Mouse (Mus musculus) liver, embryonic 11.5 days (tissue): ENCODE results near the gene Pirb. TPM values are rescaled to one million over a fixed set of nuclear protein-coding genes. Genes with fewer than 3 reads are reported as not detected.
"Not testable (repeated sequence)": the region's sequence is repeated elsewhere in the genome, so short reads cannot be mapped to it uniquely, and the experiment has no call there.

ENCODE experiments used
- ATAC-seq: fragments of 200-750 bp; cut with Nextera tagmentation; replicated peaks from 2 replicates; pipeline ENCODE4 v1.8.0; 2017; ENCODE audit warnings: moderate number of reproducible peaks, mild to moderate bottlenecking, moderate TSS enrichment, moderate library complexity; ENCODE audit not compliant: low FRiP score
- DNase-seq: peaks from one replicate; pipeline ENCODE4 v3.0.0-alpha.2; 2017; ENCODE audit warnings: low spot score
- H3K27ac ChIP-seq: fragments of 300-500 bp; sonication (generic); 2 replicates; pipeline ENCODE4 v1.5.1; 2014; ENCODE audit warnings: mild to moderate bottlenecking, low read depth, low read length, control low read depth
- H3K27me3 ChIP-seq: fragments of 300-500 bp; sonication (generic); replicated peaks from 2 replicates; pipeline ENCODE4 v1.6.1; 2014; ENCODE audit warnings: low read length, mixed read lengths; ENCODE audit not compliant: control insufficient read depth, insufficient read depth
- H3K36me3 ChIP-seq: fragments of 300-500 bp; sonication (generic); 2 replicates; pipeline ENCODE4 v1.6.1; 2014; ENCODE audit warnings: mild to moderate bottlenecking, low read length, moderate library complexity, mixed read lengths; ENCODE audit not compliant: control insufficient read depth, insufficient read depth
- H3K4me1 ChIP-seq: fragments of 300-500 bp; sonication (generic); replicated peaks from 2 replicates; pipeline ENCODE4 v1.6.1; 2014; ENCODE audit warnings: low read length, mixed read lengths; ENCODE audit not compliant: control insufficient read depth, insufficient read depth
- H3K4me2 ChIP-seq: fragments of 300-500 bp; sonication (generic); 2 replicates; pipeline ENCODE4 v1.6.1; 2014; ENCODE audit warnings: mild to moderate bottlenecking, control low read depth, moderate library complexity
- H3K4me3 ChIP-seq: fragments of 300-500 bp; sonication (generic); 2 replicates; pipeline ENCODE4 v1.5.1; 2014; ENCODE audit warnings: low read depth, low read length, control low read depth
- H3K9ac ChIP-seq: fragments of 300-500 bp; sonication (generic); 2 replicates; pipeline ENCODE4 v1.6.1; 2014; ENCODE audit warnings: low read depth, low read length, control low read depth
- H3K9me3 ChIP-seq: fragments of 300-500 bp; sonication (generic); 2 replicates; pipeline ENCODE4 v1.6.1; 2016; ENCODE audit warnings: low read length, inconsistent platforms, mixed read lengths; ENCODE audit not compliant: control insufficient read depth
- WGBS: fragments of 180-500 bp; shearing (Covaris S2); extraction: QIAGEN DNeasy Blood & Tissue Kit; methylation state at CpG from one replicate; pipeline ENCODE4 v1.1.7; 2014; 5-methylcytosine and 5-hydroxymethylcytosine counted together
- polyA plus RNA-seq: library from polyadenylated mRNA; unstranded; fragments of >200 nt; fragmentation: Nextera tagmentation; extraction: Ambion mirVana; gene quantifications from 2 replicates; pipeline ENCODE4 v1.2.1, GENCODE M21; 2014

Gene Pirb
- 1.0 and 1.3 TPM in 2 replicates for polyA plus RNA-seq

DNA sequence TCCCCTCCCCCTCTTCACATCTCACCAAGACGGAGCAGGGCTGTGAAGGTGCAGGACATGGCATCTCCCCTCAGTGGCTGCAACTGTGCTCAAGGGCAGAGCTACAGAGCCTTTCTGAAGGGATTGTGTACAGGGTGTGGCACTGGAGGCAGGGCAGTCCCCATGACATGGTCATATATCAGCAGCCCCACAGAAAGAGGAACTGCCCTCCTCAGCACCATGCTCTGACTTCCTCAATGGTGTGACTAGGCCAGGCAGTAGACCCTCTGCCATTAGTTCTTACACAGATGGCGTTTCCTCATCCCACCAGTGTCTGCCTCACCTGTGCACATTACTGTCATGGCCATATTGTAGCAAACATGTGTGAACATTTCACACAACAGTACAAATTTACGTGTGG, at the start of gene Pirb:
Gene Pirb, minus strand, starts transcription at position 124 of the 400 bp plus-strand sequence.
- not testable (repeated sequence) for H3K36me3 ChIP-seq, H3K4me1 ChIP-seq, H3K27me3 ChIP-seq, H3K9ac ChIP-seq, H3K4me3 ChIP-seq, H3K4me2 ChIP-seq, ATAC-seq, H3K27ac ChIP-seq, H3K9me3 ChIP-seq, DNase-seq
- WGBS = 38% methylated on average over 1 of the region's 3 CpGs

DNA sequence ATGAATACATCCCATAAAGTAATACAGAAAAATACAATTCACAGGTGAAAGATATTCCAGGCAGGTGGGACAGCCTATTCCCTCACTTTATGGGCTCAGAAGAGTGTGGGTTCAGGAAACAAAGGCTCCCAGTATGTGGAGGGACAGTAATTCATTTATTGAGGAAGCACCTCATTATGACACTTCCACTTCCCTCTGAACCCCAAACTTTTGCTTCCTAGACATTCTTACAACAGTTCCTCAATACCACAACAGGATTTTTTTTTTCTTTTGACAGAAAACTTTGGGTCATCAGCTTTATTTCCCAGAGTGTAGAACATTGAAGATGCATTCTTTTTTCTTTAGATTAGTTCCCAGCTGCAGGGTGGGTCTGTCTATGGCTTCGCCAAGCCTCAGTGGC, 12.5 kb upstream of the Pirb start:
- not testable (repeated sequence) for H3K4me3 ChIP-seq, H3K27me3 ChIP-seq, H3K9me3 ChIP-seq, H3K9ac ChIP-seq, ATAC-seq, H3K4me2 ChIP-seq, H3K4me1 ChIP-seq, DNase-seq, H3K36me3 ChIP-seq, H3K27ac ChIP-seq
- WGBS = no CpG with 5 or more reads among the region's 1 CpGs

DNA sequence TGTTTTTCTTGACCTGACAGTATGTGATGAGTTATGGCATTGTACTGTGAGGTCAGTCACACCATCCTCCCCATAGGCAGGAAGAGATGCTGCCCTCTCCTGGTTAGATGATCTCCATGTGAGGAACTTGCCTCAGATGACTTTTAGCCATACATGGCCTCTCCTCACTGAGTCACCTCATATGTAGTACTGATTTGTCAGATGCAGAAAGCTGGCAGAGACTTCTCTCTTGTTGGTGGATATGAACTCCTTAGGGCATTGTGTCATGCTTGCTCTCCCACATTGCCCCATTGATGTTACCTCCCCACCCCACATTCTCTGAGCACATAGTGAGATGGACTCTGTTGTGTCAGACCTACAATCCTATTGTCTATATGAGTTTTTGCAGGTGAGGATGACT, 5.3 kb upstream of the Pirb start:
- not testable (repeated sequence) for H3K27me3 ChIP-seq, H3K9ac ChIP-seq, ATAC-seq, H3K4me2 ChIP-seq, H3K4me1 ChIP-seq, H3K27ac ChIP-seq, DNase-seq, H3K36me3 ChIP-seq, H3K9me3 ChIP-seq, H3K4me3 ChIP-seq

DNA sequence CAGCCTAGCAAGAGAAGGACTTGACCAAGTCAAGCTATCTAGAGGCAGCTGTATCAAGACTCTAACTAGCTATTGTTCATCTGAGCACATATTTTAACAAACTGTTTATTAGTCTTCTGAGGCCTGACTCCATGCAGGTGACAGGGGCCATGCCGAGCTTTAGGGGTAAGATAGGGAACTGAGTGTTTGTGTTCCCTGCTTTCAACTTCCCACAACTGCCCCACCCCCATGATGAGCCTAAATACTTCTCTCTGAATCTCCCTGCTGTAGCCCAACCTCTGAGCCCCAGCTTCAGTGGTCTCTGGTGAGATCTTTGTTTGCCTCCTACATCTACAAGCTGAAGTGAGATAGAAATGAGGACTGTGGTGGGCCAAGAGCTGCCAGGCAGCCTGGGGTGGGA, 4.9 kb downstream of the Pirb start:
- no peak overlapping the region for H3K9ac ChIP-seq
- no peak for ATAC-seq
- H3K36me3 ChIP-seq = no peaks in the 10 kb centered on the region
- no peaks in the 10 kb centered on the region for H3K9me3 ChIP-seq
- 15% methylated on average over 1 of the region's 1 CpGs for WGBS
- H3K4me2 ChIP-seq = no peak overlapping the region
- no peak overlapping the region for H3K27ac ChIP-seq
- no peaks in the 10 kb centered on the region for H3K27me3 ChIP-seq
- DNase-seq = no peak
- no peak overlapping the region for H3K4me3 ChIP-seq
- H3K4me1 ChIP-seq = no peaks in the 10 kb centered on the region

DNA sequence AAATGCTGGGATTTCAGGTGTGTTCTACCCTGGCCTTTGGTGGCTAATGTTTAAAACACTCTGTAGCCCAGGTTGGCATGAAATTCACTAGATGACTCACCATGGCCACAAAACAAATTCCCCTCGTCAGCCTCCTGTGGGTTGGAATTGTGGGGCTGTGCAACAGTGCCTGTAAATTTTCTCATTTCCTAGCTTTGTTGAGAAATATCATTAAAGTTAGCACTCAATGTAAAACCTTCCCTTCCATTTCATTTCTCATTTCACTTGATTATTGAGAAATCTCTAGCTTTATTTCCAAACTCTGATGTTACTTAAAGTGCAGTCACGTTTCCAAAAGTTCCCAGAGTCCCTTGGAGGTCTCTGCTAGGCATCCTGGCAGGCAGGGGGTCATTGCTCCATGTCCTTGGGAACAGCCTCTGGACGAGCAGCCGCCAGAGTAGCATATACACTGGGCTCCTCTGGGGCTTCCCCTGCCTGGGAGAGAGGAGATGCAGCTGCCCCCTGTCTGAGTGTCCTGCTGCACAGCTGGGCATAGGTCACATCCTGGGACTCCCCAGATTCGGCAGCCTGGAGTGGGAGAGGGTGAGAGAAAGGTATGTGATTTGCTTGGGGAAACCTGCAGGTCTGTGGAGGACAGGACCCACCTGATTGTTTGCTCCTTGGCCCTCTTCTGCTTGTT, 7.8 kb downstream of the Pirb start:
- 31% methylated on average over 5 of the region's 5 CpGs for WGBS
- Histone ChIP-seq H3K36me3 (no peaks in the 10 kb centered on the region), H3K9me3 (no peaks in the 10 kb centered on the region), H3K4me3 (no peak overlapping the region), H3K4me1 (no peaks in the 10 kb centered on the region), H3K27me3 (no peaks in the 10 kb centered on the region), H3K9ac (no peak overlapping the region), H3K4me2 (no peak overlapping the region), H3K27ac (no peak overlapping the region)
- no peak for ATAC-seq
- no peak for DNase-seq

DNA sequence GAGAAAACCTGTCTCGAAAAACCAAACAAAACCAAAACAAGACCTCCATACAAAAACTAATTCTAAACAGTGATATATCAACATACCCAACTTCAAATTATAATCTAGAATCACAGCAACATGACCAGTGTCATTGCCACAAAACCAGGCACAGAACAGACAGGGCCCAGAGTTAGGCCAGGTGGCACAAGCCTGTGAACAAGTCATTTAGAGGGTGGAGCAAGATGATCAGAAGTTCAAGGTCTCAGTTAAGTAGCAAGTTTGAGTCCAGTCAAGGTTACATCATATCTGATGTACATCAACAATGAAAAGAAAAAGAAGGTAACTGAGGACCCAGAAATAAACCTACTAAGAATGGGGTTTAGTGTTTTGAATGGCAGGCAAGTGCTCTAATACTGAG, 11.2 kb downstream of the Pirb start:
- H3K9ac ChIP-seq = no peak overlapping the region
- no peak overlapping the region for H3K4me2 ChIP-seq
- no peak overlapping the region for H3K27ac ChIP-seq
- H3K4me1 ChIP-seq = peaks cover 7% of the 10 kb centered on the region; the same call in 1 of the 2 replicates
- no peak for DNase-seq
- no peak overlapping the region for H3K4me3 ChIP-seq
- no peaks in the 10 kb centered on the region for H3K9me3 ChIP-seq
- WGBS = 76% methylated on average over 1 of the region's 1 CpGs
- H3K27me3 ChIP-seq = no peaks in the 10 kb centered on the region
- peaks cover 23% of the 10 kb centered on the region for H3K36me3 ChIP-seq
- ATAC-seq = 0 out of 2 replicates have a peak, but pooled peaks have one; percentile 27

DNA sequence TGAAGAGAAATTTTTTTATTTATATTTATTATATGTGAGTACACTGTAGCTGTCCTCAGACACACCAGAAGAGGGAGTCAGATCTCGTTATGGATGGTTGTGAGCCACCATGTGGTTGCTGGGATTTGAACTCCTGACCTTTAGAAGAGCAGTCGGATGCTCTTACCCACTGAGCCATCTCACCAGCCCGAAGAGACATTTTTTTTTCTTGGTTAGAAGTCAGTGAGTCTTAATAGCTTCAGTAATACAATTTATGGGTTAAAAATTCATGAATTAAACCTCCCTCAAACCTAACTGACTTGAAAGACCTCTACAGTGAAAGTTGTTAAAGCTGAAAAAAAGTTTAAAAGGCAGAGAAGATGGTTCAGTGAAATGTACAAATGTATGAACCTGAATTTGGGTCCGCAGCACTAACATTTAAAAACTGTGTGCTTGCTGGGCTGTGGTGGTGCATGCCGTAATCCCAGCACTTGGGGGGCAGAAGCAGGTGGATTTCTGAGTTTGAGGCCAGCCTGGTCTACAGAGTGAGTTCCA, 11.7 kb downstream of the Pirb start:
- not testable (repeated sequence) for DNase-seq, H3K4me3 ChIP-seq, H3K9ac ChIP-seq, H3K27me3 ChIP-seq, H3K9me3 ChIP-seq, H3K27ac ChIP-seq, H3K4me1 ChIP-seq, H3K4me2 ChIP-seq
- 0 out of 2 replicates have a peak, but pooled peaks have one; percentile 8 for ATAC-seq
- 22% methylated on average over 5 of the region's 5 CpGs for WGBS
- H3K36me3 ChIP-seq = peaks cover 23% of the 10 kb centered on the region

DNA sequence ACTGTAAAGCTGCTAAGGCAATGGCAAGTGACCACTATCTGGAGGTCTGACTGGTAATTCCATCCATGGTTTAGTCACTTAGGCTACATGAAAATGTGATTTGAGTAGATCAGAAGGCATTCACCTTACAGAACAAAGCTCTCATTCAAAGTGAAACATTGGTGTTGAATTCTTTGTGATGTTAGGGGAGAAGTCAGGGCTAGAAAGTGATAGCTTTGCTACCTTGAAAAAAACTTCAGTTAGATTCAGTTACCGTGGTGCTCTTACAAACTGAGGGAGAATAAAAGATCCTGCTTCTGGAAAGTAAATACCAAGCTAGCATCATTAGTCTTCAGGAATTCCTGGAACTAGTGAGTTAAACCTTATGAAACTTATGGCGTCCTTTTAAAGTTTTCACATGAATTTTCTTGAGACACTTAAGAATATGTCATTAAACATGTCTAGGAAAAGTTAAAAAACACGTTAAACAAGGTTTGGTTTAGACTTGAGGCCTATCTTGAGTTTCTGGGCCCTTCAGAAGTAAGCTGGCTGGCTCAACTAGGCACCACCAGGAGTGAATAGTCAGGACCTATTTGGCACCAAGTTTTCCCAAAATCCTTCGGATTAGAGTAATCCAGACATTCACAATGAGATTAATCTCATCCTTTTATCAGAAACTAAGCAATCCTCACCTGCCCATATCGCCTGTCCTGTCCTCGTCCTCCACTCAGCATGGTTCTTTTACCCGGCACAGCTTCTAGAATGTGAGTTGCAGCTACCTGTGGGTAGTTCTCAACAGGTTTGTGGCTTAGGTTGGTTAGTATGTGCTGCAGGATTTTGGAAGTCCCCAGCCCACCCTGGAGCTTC, 12.4 kb downstream of the Pirb start:
- no peaks in the 10 kb centered on the region for H3K9me3 ChIP-seq
- no peak overlapping the region for H3K4me2 ChIP-seq
- peak; percentile 40 for ATAC-seq
- DNase-seq = no peak
- WGBS = 22% methylated on average over 7 of the region's 7 CpGs
- H3K4me3 ChIP-seq = no peak overlapping the region
- peaks cover 7% of the 10 kb centered on the region; the same call in 1 of the 2 replicates for H3K4me1 ChIP-seq
- H3K9ac ChIP-seq = no peak overlapping the region
- H3K27me3 ChIP-seq = no peaks in the 10 kb centered on the region
- H3K36me3 ChIP-seq = peaks cover 23% of the 10 kb centered on the region
- H3K27ac ChIP-seq = 0 out of 2 replicates have a peak overlapping the region, but pooled peaks have one; percentile 29
